Mouse (Mus musculus) spleen, adult 18-20 months (tissue): ENCODE results near the gene Cdc6.
"Not testable (repeated sequence)": the region's sequence is repeated elsewhere in the genome, so short reads cannot be mapped to it uniquely, and the experiment has no call there.

Experiments
- DNase-seq, 2 experiments: peaks; one replicate each; pipeline ENCODE4 v3.0.0; 2022; ENCODE audit warnings: mixed read lengths in 2 of 2

The Cdc6 gene

GRCm38 (mm10) chr11:98932293-98933091 lies 24.9 kb downstream of the Cdc6 start:
- DNase-seq, result no peak

GRCm38 (mm10) chr11:98933151-98933550 lies 25.6 kb downstream of the Cdc6 start:
- DNase-seq, result peak; percentile 60 to 76

GRCm38 (mm10) chr11:98933847-98934246 lies 26.2 kb downstream of the Cdc6 start:
- DNase-seq, result not testable (repeated sequence)

- no peak for DNase-seq
These were observed 26.8 kb downstream of the Cdc6 start for GRCm38 (mm10) chr11:98934367-98934766.

GRCm38 (mm10) chr11:98935123-98935522 lies 27.5 kb downstream of the Cdc6 start:
- DNase-seq, result no peak

GRCm38 (mm10) chr11:98936170-98936569 lies 28.6 kb downstream of the Cdc6 start:
- peak in 1 of 2 experiments; percentile 12 for DNase-seq

GRCm38 (mm10) chr11:98936606-98937409 lies 29.2 kb downstream of the Cdc6 start:
- no peak for DNase-seq

- peak; percentile 81 to 86 for DNase-seq
These were observed 29.9 kb downstream of the Cdc6 start for GRCm38 (mm10) chr11:98937410-98937913.

- peak; percentile 47 to 65 for DNase-seq
These were observed 30.5 kb downstream of the Cdc6 start for GRCm38 (mm10) chr11:98937914-98938694.

- DNase-seq, result no peak
These were observed 31.1 kb downstream of the Cdc6 start for GRCm38 (mm10) chr11:98938701-98939083.

- DNase-seq, result peak in 1 of 2 experiments; percentile 46
These were observed 31.7 kb downstream of the Cdc6 start for GRCm38 (mm10) chr11:98939084-98939952.

- peak in 1 of 2 experiments; percentile 18 for DNase-seq
These were observed 32.5 kb downstream of the Cdc6 start for GRCm38 (mm10) chr11:98939953-98940641.

GRCm38 (mm10) chr11:98940776-98941175 lies 33.2 kb downstream of the Cdc6 start:
- DNase-seq, result peak in 1 of 2 experiments; percentile 19

GRCm38 (mm10) chr11:98941341-98941825 lies 33.8 kb downstream of the Cdc6 start:
- no peak for DNase-seq

- DNase-seq, result peak; percentile 80 to 84
These were observed 34.4 kb downstream of the Cdc6 start for GRCm38 (mm10) chr11:98941826-98942550.

- no peak for DNase-seq
These were observed 34.9 kb downstream of the Cdc6 start for GRCm38 (mm10) chr11:98942555-98942922.

- peak; percentile 59 to 70 for DNase-seq
These were observed 35.5 kb downstream of the Cdc6 start for GRCm38 (mm10) chr11:98942923-98943641.

GRCm38 (mm10) chr11:98943741-98944461 lies 36.3 kb downstream of the Cdc6 start:
- DNase-seq, result peak in 1 of 2 experiments; percentile 64
